Mouse (Mus musculus) hindbrain, embryonic 12.5 days (tissue): ENCODE data around the gene Gtf3c4. TPM values are rescaled to one million over a fixed set of nuclear protein-coding genes. Genes with fewer than 3 reads are reported as not detected.

Source experiments
- ATAC-seq: fragments of 200-750 bp; cut with Nextera tagmentation; 2 replicates; pipeline ENCODE4 v1.8.0; 2017; ENCODE audit warnings: moderate TSS enrichment; ENCODE audit not compliant: low FRiP score
- H3K27ac ChIP-seq: fragments of 300-500 bp; sonication (generic); 2 replicates; pipeline ENCODE4 v1.5.1; 2016; ENCODE audit warnings: mild to moderate bottlenecking
- H3K27me3 ChIP-seq: fragments of 300-500 bp; sonication (generic); 2 replicates; pipeline ENCODE4 v1.6.1; 2016; ENCODE audit warnings: mild to moderate bottlenecking
- H3K36me3 ChIP-seq: fragments of 300-500 bp; sonication (generic); 2 replicates; pipeline ENCODE4 v1.6.1; 2016; ENCODE audit warnings: mild to moderate bottlenecking
- H3K4me1 ChIP-seq: fragments of 300-500 bp; sonication (generic); 2 replicates; pipeline ENCODE4 v1.6.1; 2016
- H3K4me2 ChIP-seq: fragments of 300-500 bp; sonication (generic); replicated peaks from 2 replicates; pipeline ENCODE4 v1.6.1; 2016; ENCODE audit warnings: mild to moderate bottlenecking
- H3K4me3 ChIP-seq: fragments of 300-500 bp; sonication (generic); 2 replicates; pipeline ENCODE4 v1.5.1; 2016; ENCODE audit warnings: mild to moderate bottlenecking
- H3K9ac ChIP-seq: fragments of 300-500 bp; sonication (generic); 2 replicates; pipeline ENCODE4 v1.6.1; 2016; ENCODE audit warnings: mild to moderate bottlenecking, moderate library complexity
- H3K9me3 ChIP-seq: fragments of 300-500 bp; sonication (generic); replicated peaks from 2 replicates; pipeline ENCODE4 v1.6.1; 2016; ENCODE audit warnings: mild to moderate bottlenecking
- WGBS: fragments of 180-500 bp; shearing (Covaris S2); methylation state at CpG from one replicate; pipeline ENCODE4 v1.1.7; 2016; 5-methylcytosine and 5-hydroxymethylcytosine counted together
- polyA plus RNA-seq: library from polyadenylated mRNA; unstranded; fragments of >200 nt; fragmentation: Nextera tagmentation; extraction: Ambion mirVana; gene quantifications from 2 replicates; pipeline ENCODE4 v1.2.1, GENCODE M21; 2016

Gene Gtf3c4
- polyA plus RNA-seq = 32.0 and 33.5 TPM in 2 replicates

DNA sequence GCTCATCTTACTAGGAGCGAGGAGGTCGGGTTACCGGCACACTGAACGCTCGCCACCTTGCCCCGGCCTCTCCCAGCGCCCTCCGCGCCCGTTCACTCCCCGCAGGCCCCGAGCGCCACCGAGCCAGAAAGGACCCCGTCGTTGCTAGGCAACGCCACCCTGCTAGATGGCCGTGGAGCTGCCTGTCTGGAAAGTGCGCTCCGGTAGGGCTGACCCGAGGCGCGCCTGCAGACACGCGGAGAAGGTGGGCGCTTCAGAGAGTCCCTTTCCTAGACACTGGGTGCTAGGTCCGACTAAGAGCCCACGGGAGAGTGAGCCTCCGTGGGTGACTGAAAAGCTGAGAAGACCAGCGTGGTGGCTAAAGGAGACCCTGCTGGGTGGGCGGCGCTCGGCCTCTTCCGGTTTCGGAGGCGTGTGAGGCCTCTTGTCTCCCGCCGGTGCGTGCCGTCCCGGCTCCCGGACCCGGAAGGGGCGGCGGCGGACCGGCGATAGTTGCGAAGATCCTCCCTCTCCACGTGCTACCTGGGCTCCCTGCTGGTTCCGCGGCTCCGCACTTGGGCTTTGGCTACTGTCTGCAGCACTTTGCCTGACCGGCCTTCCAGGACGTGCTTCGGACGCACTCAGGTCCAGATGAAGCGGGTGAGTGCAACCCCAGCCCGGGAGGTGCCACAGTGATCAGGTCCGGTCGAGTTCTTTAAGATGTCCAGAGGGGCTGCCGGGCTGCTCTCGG, at the start of gene Gtf3c4, which contains the start of gene Ddx31:
Gene Gtf3c4, minus strand, starts transcription at position 139 of the 730 bp plus-strand sequence.
Gene Ddx31, plus strand, starts transcription at position 185 of the 730 bp plus-strand sequence.
- no peaks in the 10 kb centered on the region for H3K9me3 ChIP-seq
- no peaks in the 10 kb centered on the region for H3K27me3 ChIP-seq
- peak within 1 kb of the TSS; percentile 88 for H3K27ac ChIP-seq
- peak within 1 kb of the TSS; percentile 92 for H3K9ac ChIP-seq
- peaks cover 41% of the 10 kb centered on the region for H3K4me1 ChIP-seq
- H3K4me3 ChIP-seq = peak within 1 kb of the TSS; percentile 98
- under 1% methylated on average over 56 of the region's 63 CpGs for WGBS
- H3K36me3 ChIP-seq = peaks cover 7% of the 10 kb centered on the region
- peak; percentile 96 for ATAC-seq
- H3K4me2 ChIP-seq = peak within 1 kb of the TSS; percentile 81

DNA sequence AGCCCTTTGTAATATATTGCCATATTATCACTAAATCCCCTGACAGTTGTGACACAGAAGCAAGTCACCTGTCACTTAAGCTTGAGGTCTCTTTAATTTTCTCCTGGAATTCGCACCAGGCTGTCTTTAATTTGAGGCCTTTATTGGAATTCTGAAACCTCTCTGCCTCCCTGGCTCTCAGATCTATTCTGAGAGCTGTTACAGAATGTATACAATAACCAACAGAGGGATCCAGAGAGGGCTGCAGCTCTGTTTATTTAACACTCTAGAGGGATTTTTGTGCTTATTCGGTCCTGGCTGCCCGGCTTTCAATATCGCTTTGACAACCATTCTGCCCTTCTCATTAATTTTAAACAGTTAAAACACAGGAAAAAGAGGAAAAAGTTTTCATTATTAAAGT, 44.8 kb upstream of the Gtf3c4 start:
- H3K27ac ChIP-seq = no peak overlapping the region
- 68% methylated on average over 4 of the region's 4 CpGs for WGBS
- no peak overlapping the region for H3K9ac ChIP-seq
- no peak for ATAC-seq
- no peaks in the 10 kb centered on the region for H3K27me3 ChIP-seq
- no peak overlapping the region for H3K4me2 ChIP-seq
- no peak overlapping the region for H3K4me3 ChIP-seq
- H3K36me3 ChIP-seq = peaks cover 47% of the 10 kb centered on the region
- no peaks in the 10 kb centered on the region for H3K9me3 ChIP-seq
- 0 out of 2 replicates have a peak, but pooled peaks cover 2% of the 10 kb centered on the region for H3K4me1 ChIP-seq

DNA sequence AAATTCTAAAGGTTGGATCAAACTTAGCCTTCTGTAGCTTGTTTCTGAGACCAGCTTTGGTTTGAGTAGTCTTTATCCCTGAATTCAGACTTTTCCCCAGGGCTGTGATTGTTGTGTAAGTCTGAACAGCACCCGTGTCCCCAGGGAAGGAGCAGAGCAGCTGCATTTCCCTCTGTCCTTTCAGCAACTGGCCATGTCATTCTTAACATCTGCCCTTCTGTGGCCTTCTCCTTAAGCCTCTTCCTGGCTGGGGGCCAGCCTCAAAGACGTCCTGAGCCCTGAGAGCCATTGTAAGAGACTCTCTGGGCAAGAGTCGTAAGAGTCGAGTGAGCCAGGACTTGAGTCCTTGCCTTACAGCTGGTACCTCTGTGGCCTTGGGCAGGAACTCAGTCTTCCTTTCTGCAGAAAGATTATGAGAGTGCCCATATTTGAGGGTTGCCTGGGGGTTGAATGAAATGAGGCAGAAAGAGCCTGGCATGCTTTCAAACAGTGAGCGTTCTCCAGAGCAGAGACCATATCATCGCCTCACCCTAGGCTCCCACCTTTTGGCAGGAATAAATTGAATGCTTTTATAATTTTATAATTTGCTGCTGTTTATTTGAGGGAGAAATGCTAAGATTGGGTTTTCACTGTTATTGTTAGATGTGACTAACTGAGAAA, 42.8 kb upstream of the Gtf3c4 start:
- H3K36me3 ChIP-seq = peaks cover 41% of the 10 kb centered on the region
- H3K4me2 ChIP-seq = no peak overlapping the region
- no peak overlapping the region for H3K9ac ChIP-seq
- no peaks in the 10 kb centered on the region for H3K9me3 ChIP-seq
- no peak overlapping the region for H3K27ac ChIP-seq
- ATAC-seq = no peak
- WGBS = 77% methylated on average over 6 of the region's 6 CpGs
- no peak overlapping the region for H3K4me3 ChIP-seq
- H3K4me1 ChIP-seq = 0 out of 2 replicates have a peak, but pooled peaks cover 2% of the 10 kb centered on the region
- H3K27me3 ChIP-seq = no peaks in the 10 kb centered on the region

DNA sequence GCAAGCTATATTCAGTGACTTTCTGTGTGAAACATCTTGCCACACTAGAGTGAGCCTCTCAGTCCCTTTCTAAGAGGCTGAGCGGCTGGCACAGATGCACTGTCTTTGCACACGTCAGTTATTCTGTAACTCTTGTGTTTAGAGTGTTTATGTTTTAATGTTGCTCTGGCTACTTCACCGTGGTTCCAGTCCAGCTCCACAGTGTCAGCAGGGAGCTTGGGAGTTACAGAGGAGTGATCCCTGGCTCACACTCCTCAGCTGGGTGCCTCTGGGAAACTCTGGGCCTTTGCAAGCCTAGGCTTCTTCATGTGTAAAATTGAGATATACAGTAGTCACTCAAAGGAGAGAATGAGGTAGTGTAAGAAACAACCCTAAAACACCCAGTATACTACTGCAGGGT, 41.9 kb upstream of the Gtf3c4 start:
- H3K9ac ChIP-seq = no peak overlapping the region
- no peaks in the 10 kb centered on the region for H3K27me3 ChIP-seq
- H3K4me3 ChIP-seq = no peak overlapping the region
- H3K4me1 ChIP-seq = 0 out of 2 replicates have a peak, but pooled peaks cover 2% of the 10 kb centered on the region
- ATAC-seq = no peak
- WGBS = 87% methylated on average over 3 of the region's 3 CpGs
- no peak overlapping the region for H3K4me2 ChIP-seq
- H3K36me3 ChIP-seq = peaks cover 48% of the 10 kb centered on the region
- H3K27ac ChIP-seq = no peak overlapping the region
- no peaks in the 10 kb centered on the region for H3K9me3 ChIP-seq

DNA sequence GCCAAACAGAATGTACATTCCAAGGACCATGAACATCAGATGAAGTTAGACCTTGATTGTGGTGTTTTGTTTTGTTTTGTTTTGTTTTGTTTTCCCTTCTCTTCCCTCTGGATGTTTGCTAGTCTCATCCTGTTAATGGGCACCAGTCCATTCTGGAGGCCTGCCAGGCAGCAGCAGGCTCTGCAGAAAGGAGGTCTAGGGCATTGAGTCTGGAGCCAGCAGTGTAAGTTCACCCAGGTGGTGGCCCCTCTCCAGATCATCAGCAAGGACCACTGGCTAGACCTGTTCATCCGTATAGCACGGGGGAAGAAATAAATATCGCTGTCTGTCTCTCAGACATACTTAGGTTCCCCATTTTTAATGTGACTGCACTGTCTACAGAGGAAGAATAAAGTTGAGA, 41.1 kb upstream of the Gtf3c4 start:
- no peaks in the 10 kb centered on the region for H3K27me3 ChIP-seq
- H3K4me3 ChIP-seq = no peak overlapping the region
- no peaks in the 10 kb centered on the region for H3K9me3 ChIP-seq
- 0 out of 2 replicates have a peak, but pooled peaks cover 2% of the 10 kb centered on the region for H3K4me1 ChIP-seq
- peaks cover 49% of the 10 kb centered on the region for H3K36me3 ChIP-seq
- H3K9ac ChIP-seq = no peak overlapping the region
- no peak for ATAC-seq
- 96% methylated on average over 3 of the region's 3 CpGs for WGBS
- H3K4me2 ChIP-seq = no peak overlapping the region
- H3K27ac ChIP-seq = no peak overlapping the region

DNA sequence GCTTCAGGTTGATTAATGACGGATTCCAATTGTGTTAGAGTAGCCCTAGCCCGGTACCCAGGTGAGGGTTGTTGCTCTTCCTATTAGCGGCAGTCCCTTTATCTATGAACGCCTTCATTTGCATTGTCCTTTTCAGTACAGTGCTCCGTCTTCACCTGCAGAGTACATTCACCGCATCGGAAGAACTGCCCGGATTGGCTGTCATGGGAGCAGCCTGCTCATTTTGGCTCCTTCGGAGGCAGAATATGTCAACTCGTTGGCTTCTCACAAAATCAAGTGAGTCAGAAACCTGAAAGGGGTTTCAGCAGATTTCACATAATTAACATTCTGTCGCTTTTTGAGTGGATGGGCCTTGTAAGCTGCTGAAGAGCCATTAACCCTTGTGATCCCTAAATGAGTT, 35.4 kb upstream of the Gtf3c4 start:
- no peaks in the 10 kb centered on the region for H3K27me3 ChIP-seq
- peaks cover 49% of the 10 kb centered on the region for H3K36me3 ChIP-seq
- no peaks in the 10 kb centered on the region for H3K4me1 ChIP-seq
- no peak overlapping the region for H3K4me2 ChIP-seq
- no peaks in the 10 kb centered on the region for H3K9me3 ChIP-seq
- no peak for ATAC-seq
- no peak overlapping the region for H3K4me3 ChIP-seq
- H3K27ac ChIP-seq = no peak overlapping the region
- no peak overlapping the region for H3K9ac ChIP-seq
- 89% methylated on average over 11 of the region's 11 CpGs for WGBS

DNA sequence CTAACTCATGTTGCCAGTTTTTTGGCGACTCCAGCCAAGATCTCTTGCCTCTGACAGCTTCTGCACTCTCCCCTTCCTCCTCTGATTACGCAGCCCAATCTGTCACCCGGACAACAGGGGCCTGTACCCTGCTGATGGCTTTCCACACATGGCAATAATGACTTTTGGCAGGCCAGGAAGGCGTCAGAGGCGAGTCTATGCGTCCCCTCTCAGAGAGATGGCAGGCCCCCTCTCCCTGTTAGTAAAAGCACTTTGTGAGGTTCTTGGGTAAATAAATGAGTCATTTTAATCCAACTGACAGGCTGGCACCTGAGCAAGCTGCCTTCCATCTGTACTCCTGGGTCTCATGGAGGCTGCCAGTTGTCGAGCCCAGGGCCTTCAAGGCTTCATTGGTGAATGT, 27.3 kb upstream of the Gtf3c4 start:
- Histone ChIP-seq H3K9me3 (no peaks in the 10 kb centered on the region), H3K4me3 (no peak overlapping the region), H3K27me3 (no peaks in the 10 kb centered on the region), H3K9ac (no peak overlapping the region), H3K27ac (no peak overlapping the region), H3K4me1 (no peaks in the 10 kb centered on the region), H3K4me2 (no peak overlapping the region), H3K36me3 (peaks cover 53% of the 10 kb centered on the region)
- 75% methylated on average over 7 of the region's 7 CpGs for WGBS
- no peak for ATAC-seq

DNA sequence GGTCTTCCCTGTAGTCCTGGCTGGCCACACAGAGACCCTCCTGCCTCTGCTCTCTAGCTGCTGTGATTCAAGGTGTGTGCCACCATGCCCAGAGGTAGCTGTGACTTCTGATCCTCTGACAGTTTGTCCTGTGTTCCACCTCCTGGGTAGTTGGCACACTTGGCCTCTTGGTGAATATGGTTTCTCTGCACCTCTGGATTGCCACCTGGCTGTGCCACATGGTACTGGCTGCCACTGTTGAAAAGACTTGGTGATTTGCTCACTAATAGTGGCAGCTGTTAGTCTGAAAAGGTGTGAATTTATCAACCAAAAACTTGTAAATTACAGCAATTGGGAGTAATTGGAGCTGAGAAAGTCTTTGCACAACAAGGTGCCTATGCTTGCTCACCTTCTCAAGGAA, 23.7 kb upstream of the Gtf3c4 start:
- H3K9ac ChIP-seq = no peak overlapping the region
- H3K4me2 ChIP-seq = no peak overlapping the region
- ATAC-seq = no peak
- H3K4me1 ChIP-seq = no peaks in the 10 kb centered on the region
- H3K36me3 ChIP-seq = peaks cover 81% of the 10 kb centered on the region
- H3K27ac ChIP-seq = no peak overlapping the region
- no peak overlapping the region for H3K4me3 ChIP-seq
- H3K9me3 ChIP-seq = no peaks in the 10 kb centered on the region
- H3K27me3 ChIP-seq = no peaks in the 10 kb centered on the region

DNA sequence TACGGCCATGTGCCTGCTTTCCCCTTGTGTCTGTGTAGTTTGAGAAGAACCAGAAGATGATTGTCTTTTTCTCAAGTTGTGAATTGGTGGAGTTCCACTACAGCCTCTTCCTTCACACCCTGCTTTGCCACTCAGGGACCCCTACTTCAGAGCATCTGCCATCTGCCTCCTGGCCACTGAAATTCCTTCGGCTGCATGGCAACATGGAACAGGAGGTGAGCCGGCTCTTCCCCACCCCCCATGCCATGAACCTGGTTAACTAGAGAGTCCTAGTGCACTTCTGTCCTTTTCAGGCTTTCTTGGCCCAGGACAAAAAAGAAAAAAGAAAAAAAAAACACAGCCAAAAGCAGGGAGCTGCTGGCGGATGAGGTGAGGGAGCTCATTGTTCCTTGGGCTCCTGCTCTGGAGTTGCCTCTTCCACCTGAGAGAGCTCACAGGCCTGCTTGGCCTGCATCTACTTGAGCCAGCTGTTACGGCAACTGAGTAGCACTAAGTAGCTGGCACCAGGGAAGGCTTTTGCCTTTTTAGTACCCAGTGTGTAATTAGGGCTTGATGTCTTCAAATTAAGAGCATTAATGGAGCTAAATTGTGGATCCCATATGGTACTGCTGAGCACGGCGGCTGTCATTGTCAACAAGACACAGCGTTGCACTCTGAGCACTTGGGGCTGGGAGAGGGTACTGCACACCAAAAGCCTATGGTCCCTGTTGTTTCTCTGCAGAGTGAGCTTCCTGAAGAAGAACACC, 20.7 kb upstream of the Gtf3c4 start:
- H3K27me3 ChIP-seq = no peaks in the 10 kb centered on the region
- no peak overlapping the region for H3K4me3 ChIP-seq
- H3K36me3 ChIP-seq = peaks cover 79% of the 10 kb centered on the region
- no peak overlapping the region for H3K9ac ChIP-seq
- no peaks in the 10 kb centered on the region for H3K9me3 ChIP-seq
- no peak for ATAC-seq
- 88% methylated on average over 8 of the region's 8 CpGs for WGBS
- H3K4me2 ChIP-seq = no peak overlapping the region
- H3K27ac ChIP-seq = no peak overlapping the region
- no peaks in the 10 kb centered on the region for H3K4me1 ChIP-seq

DNA sequence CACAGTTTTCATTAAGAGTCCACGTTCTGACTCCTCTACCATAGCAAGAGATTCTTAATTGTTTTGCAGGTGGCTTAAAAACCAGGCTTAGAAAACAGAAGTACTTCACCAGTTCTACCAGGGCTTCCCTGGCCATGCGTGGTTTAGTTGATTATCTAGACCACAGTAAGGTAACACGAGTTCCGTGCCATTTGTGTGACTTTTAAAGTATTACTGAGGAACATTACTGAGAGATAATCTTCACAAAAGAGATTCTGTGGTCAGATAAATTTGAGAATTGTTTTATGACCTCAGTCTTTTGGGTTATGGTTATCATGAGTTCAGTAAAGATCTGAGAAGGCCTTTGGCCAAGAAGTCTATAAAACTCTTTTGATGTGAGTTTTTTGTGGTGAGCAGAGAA, 19.1 kb upstream of the Gtf3c4 start:
- no peaks in the 10 kb centered on the region for H3K9me3 ChIP-seq
- peaks cover 71% of the 10 kb centered on the region for H3K36me3 ChIP-seq
- H3K27ac ChIP-seq = no peak overlapping the region
- H3K4me2 ChIP-seq = no peak overlapping the region
- no peak overlapping the region for H3K4me3 ChIP-seq
- H3K4me1 ChIP-seq = no peaks in the 10 kb centered on the region
- ATAC-seq = no peak
- H3K27me3 ChIP-seq = no peaks in the 10 kb centered on the region
- H3K9ac ChIP-seq = no peak overlapping the region
- WGBS = 94% methylated on average over 4 of the region's 4 CpGs

DNA sequence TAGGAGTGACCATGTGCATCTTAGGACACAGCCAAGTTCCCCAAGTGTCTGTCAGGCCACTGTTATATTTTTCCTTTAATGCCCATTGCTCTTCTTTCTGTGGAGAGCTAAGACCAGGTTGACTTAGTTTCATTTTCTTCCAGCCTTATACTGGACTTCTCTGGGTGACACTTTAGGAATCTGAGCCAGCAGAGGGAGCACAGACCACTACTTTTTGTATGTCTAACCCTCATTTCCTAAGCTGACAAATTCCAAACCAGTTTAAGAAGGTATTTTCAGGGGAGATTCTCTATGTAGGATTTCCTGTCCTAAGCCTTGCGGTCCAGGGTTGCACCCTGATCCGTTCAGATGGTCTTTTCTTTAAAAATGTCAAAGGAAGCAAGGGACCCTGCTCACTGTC, 15.6 kb upstream of the Gtf3c4 start:
- no peak overlapping the region for H3K9ac ChIP-seq
- peaks cover 55% of the 10 kb centered on the region for H3K36me3 ChIP-seq
- no peaks in the 10 kb centered on the region for H3K27me3 ChIP-seq
- WGBS = 95% methylated on average over 2 of the region's 2 CpGs
- no peaks in the 10 kb centered on the region for H3K9me3 ChIP-seq
- H3K4me1 ChIP-seq = no peaks in the 10 kb centered on the region
- ATAC-seq = no peak
- H3K4me3 ChIP-seq = no peak overlapping the region
- no peak overlapping the region for H3K27ac ChIP-seq
- no peak overlapping the region for H3K4me2 ChIP-seq

DNA sequence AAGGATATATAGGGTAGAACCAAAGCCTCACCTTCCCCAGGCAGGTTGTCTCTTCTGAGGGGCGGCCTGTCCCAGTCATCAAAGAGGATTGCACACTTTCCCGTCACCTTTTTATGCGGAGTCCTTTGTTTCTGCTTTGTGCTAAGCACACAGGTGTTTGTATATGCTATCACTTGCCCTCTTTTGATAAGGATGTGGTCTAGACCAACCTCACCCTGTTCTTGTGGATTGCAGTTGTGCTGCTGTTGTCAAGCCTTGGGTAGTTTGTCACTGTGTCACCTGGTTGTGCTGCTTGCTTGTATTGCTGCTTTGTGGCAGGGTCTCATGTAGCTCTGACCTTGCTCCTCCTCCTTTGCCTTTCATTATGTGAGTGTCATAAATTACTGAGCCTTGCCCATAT, 12.4 kb upstream of the Gtf3c4 start:
- no peak for ATAC-seq
- H3K36me3 ChIP-seq = peaks cover 61% of the 10 kb centered on the region

More for the DNA sequence above, 12.4 kb upstream of the Gtf3c4 start:
- no peaks in the 10 kb centered on the region for H3K4me1 ChIP-seq
- H3K27ac ChIP-seq = no peak overlapping the region
- H3K9me3 ChIP-seq = no peaks in the 10 kb centered on the region
- no peak overlapping the region for H3K9ac ChIP-seq
- H3K4me3 ChIP-seq = no peak overlapping the region
- no peaks in the 10 kb centered on the region for H3K27me3 ChIP-seq
- no peak overlapping the region for H3K4me2 ChIP-seq
- WGBS = 88% methylated on average over 3 of the region's 3 CpGs
